Comparison of ENCODE assay signal across 23 mouse cellular contexts in genomic region chr19:55736016-55736415, GRCm38 (mm10).
"Had no signal": no experiment of that assay in that cellular context is flagged by ENCODE, and none has a peak within 500 bp of the region (broad histone marks: within the 10 kb centered on the region; RNA-seq: fewer than 3 reads in every experiment).

No protein-coding gene starts in this region.

- H3K36me3 ChIP-seq: heart, embryonic 10.5 days; heart, embryonic 12.5 days; hindbrain, embryonic 10.5 days; hindbrain, embryonic 12.5 days; limb, embryonic 10.5 days; limb, embryonic 12.5 days had no signal

- DNase-seq: gastrocnemius, postnatal 25 days; heart, adult 18-20 months; heart, postnatal 10 days; heart, postnatal 4 days; kidney, adult 18-20 months; kidney, adult 8-10 months; kidney, postnatal 10 days; kidney, postnatal 25 days; kidney, postnatal 4 days; layer of hippocampus, adult 9-11 months; layer of hippocampus, postnatal 36 days; liver had no signal

- H3K9ac ChIP-seq: heart, embryonic 12.5 days; hindbrain, embryonic 12.5 days; hindbrain, embryonic 14.5 days; limb, embryonic 12.5 days had no signal

- H3K9me3 ChIP-seq: heart, embryonic 10.5 days; heart, embryonic 12.5 days; hindbrain, embryonic 10.5 days; hindbrain, embryonic 12.5 days; limb, embryonic 10.5 days; limb, embryonic 12.5 days had no signal

- H3K4me3 ChIP-seq: heart, embryonic 10.5 days; heart, embryonic 12.5 days; hindbrain, embryonic 10.5 days; hindbrain, embryonic 12.5 days; limb, embryonic 10.5 days; limb, embryonic 12.5 days had no signal

- H3K27me3 ChIP-seq: heart, embryonic 12.5 days; limb, embryonic 12.5 days had no signal

- ATAC-seq: hindbrain, embryonic 16.5 days; inflammation-experienced regulatory T-cells, adult 6 months; intestine, embryonic 16.5 days had no signal

- H3K27ac ChIP-seq: heart, embryonic 10.5 days; hindbrain, embryonic 10.5 days; hindbrain, embryonic 12.5 days; hindbrain, embryonic 14.5 days; limb, embryonic 10.5 days; limb, embryonic 12.5 days had no signal

- H3K4me2 ChIP-seq: heart, embryonic 12.5 days; hindbrain, embryonic 12.5 days; hindbrain, embryonic 14.5 days; limb, embryonic 12.5 days; liver, embryonic 11.5 days had no signal
